Mouse (Mus musculus) cerebellum, postnatal 4 days (tissue): ENCODE measurements around the gene Cope.
A peak's percentile ranks its signal among the peaks of the same experiment; 100 is the strongest.

Experiments
- DNase-seq, 2 experiments: peaks; one replicate each; pipeline ENCODE4 v3.0.0; 2022; ENCODE audit warnings: low spot score in 2 of 2, mixed read lengths in 1 of 2

Cope gene

GRCm38 (mm10) chr8:70347443-70347842 is 45.1 kb downstream of the Cope start:
- DNase-seq = no peak

- no peak for DNase-seq
Measured at GRCm38 (mm10) chr8:70347860-70348420, 45.6 kb downstream of the Cope start.

- no peak for DNase-seq
Measured at GRCm38 (mm10) chr8:70351035-70351999, 49.0 kb downstream of the Cope start.

- no peak for DNase-seq
Measured at GRCm38 (mm10) chr8:70352000-70352384, 49.7 kb downstream of the Cope start.

- no peak for DNase-seq
Measured at GRCm38 (mm10) chr8:70352657-70353151, 50.4 kb downstream of the Cope start.

GRCm38 (mm10) chr8:70353194-70353817 is 51.0 kb downstream of the Cope start, which contains the start of gene Upf1:
TSS of gene Upf1 (minus strand) at chr8:70353278.
- peak; percentile 99 to 100 for DNase-seq

- DNase-seq = no peak
Measured at GRCm38 (mm10) chr8:70354004-70354403, 51.7 kb downstream of the Cope start.

GRCm38 (mm10) chr8:70356111-70356510 is 53.8 kb downstream of the Cope start:
- no peak for DNase-seq

- no peak for DNase-seq
Measured at GRCm38 (mm10) chr8:70359411-70359810, 57.1 kb downstream of the Cope start.

GRCm38 (mm10) chr8:70360769-70361168 is 58.5 kb downstream of the Cope start:
- DNase-seq = no peak

GRCm38 (mm10) chr8:70361484-70362032 is 59.2 kb downstream of the Cope start:
- DNase-seq = no peak
